Mouse (Mus musculus) ES-Bruce4 (cell line): ENCODE data around the gene Irx5.

Experiments used
- CTCF ChIP-seq: IDR thresholded peaks from one replicate; pipeline ENCODE4 v1.8.1; 2011; ENCODE audit warnings: low read depth, low read length
- EP300 ChIP-seq: IDR thresholded peaks from 2 replicates; pipeline ENCODE4 v1.6.1; 2011; ENCODE audit warnings: low read depth, low read length; ENCODE audit not compliant: insufficient read depth
- POLR2A ChIP-seq: IDR thresholded peaks from one replicate; pipeline ENCODE4 v1.8.1; 2011; ENCODE audit warnings: low read length; ENCODE audit not compliant: insufficient read depth

DNA sequence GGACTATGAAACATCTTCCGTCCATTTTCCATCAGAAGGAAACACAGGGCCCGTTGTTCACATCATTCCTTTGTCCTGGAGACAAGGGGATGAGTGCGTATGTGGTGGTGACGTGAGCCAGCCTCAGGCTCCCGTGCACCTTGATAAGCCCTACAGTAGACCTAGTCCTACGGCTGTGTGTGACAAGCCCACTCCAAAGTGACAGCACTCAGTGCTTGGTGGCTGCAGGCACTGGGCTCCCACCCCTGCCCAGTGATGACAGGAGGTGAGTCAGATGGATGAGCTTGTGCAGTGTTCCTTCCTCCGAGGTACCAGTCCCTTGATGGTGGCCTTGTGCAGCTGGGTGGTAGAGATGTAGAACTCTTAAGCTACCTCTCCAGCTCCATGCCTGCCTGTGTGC lies 33.7 kb upstream of the Irx5 start:
- TF ChIP-seq CTCF (no peak), POLR2A (no peak), EP300 (no peak)
